Mouse (Mus musculus) embryo, embryonic 11.5 days (tissue): ENCODE measurements around the gene Trio.

Source experiments
- DNase-seq: peaks from one replicate; pipeline ENCODE4 v3.0.0-alpha.2; 2012; ENCODE audit warnings: low read depth, low spot score

The Trio gene

GRCm38 (mm10) chr15:27877831-27878230, 147.8 kb downstream of the Trio start:
- DNase-seq: no peak

- no peak for DNase-seq
Measured at GRCm38 (mm10) chr15:27876327-27876726, 149.3 kb downstream of the Trio start.

- DNase-seq: no peak
Measured at GRCm38 (mm10) chr15:27875753-27876152, 149.9 kb downstream of the Trio start.

GRCm38 (mm10) chr15:27873747-27874320, 151.8 kb downstream of the Trio start:
- DNase-seq: no peak

- no peak for DNase-seq
Measured at GRCm38 (mm10) chr15:27872286-27872685, 153.4 kb downstream of the Trio start.

- no peak for DNase-seq
Measured at GRCm38 (mm10) chr15:27871708-27872107, 153.9 kb downstream of the Trio start.

GRCm38 (mm10) chr15:27871260-27871659, 154.4 kb downstream of the Trio start:
- no peak for DNase-seq

- DNase-seq: no peak
Measured at GRCm38 (mm10) chr15:27869001-27869400, 156.6 kb downstream of the Trio start.

GRCm38 (mm10) chr15:27867831-27868230, 157.8 kb downstream of the Trio start:
- DNase-seq: no peak

- DNase-seq: no peak
Measured at GRCm38 (mm10) chr15:27866471-27866870, 159.2 kb downstream of the Trio start.

- DNase-seq: no peak
Measured at GRCm38 (mm10) chr15:27866053-27866452, 159.6 kb downstream of the Trio start.

GRCm38 (mm10) chr15:27864397-27864796, 161.3 kb downstream of the Trio start:
- no peak for DNase-seq

GRCm38 (mm10) chr15:27862949-27863348, 162.7 kb downstream of the Trio start:
- DNase-seq: no peak

GRCm38 (mm10) chr15:27860439-27860838, 165.2 kb downstream of the Trio start:
- DNase-seq: no peak

- DNase-seq: no peak
Measured at GRCm38 (mm10) chr15:27859590-27859989, 166.1 kb downstream of the Trio start.

- no peak for DNase-seq
Measured at GRCm38 (mm10) chr15:27859115-27859514, 166.5 kb downstream of the Trio start.

GRCm38 (mm10) chr15:27858179-27858819, 167.3 kb downstream of the Trio start:
- no peak for DNase-seq

GRCm38 (mm10) chr15:27857242-27857641, 168.4 kb downstream of the Trio start:
- no peak for DNase-seq

- no peak for DNase-seq
Measured at GRCm38 (mm10) chr15:27856050-27856787, 169.4 kb downstream of the Trio start.

- DNase-seq: no peak
Measured at GRCm38 (mm10) chr15:27851312-27851711, 174.3 kb downstream of the Trio start.

- DNase-seq: peak; percentile 26
Measured at GRCm38 (mm10) chr15:27850904-27851303, 174.7 kb downstream of the Trio start.

- no peak for DNase-seq
Measured at GRCm38 (mm10) chr15:27849910-27850309, 175.7 kb downstream of the Trio start.

GRCm38 (mm10) chr15:27841696-27842095, 184.0 kb downstream of the Trio start:
- DNase-seq: no peak
